ENCODE assay signal across 11 mouse cellular contexts in genomic region chr14:106607041-106607440, GRCm38 (mm10).
DNase-seq lines count a peak whose midpoint lies in the region; ATAC-seq and TF ChIP-seq lines count a peak whose summit lies in the region.
"Had no signal": no experiment of that assay in that cellular context is flagged by ENCODE, and none has a peak within 500 bp of the region (broad histone marks: within the 10 kb centered on the region; RNA-seq: fewer than 3 reads in every experiment).

No protein-coding gene starts in this region.

- intact Hi-C loops in gastrocnemius, postnatal 36 days (cut with DNase I): no loop called here

- no peak overlapping the region for H3K4me2 ChIP-seq in intestine, postnatal 0 days (replicated peaks; ENCODE audit: low read depth)

- no peaks in the 10 kb centered on the region for H3K36me3 ChIP-seq in ES-E14 (ENCODE audit: control insufficient read depth, insufficient read depth, low read length, poor library complexity, severe bottlenecking)
- H3K36me3 ChIP-seq in intestine, postnatal 0 days (ENCODE audit: control insufficient read depth, insufficient read depth): no peaks in the 10 kb centered on the region

- WGBS in intestine, postnatal 0 days: 8% methylated on average over 3 of the region's 3 CpGs

- no peak for ATAC-seq in intestine, postnatal 0 days

- TF ChIP-seq CTCF in intestine, postnatal 0 days (IDR thresholded peaks at IDR 0.05; ENCODE audit: low read depth): peak; percentile 74

- H3K4me3 ChIP-seq in ES-E14 (ENCODE audit: insufficient read depth in 1 of 2, low read depth in 1 of 2, low read length in 2 of 2, poor library complexity in 1 of 2, severe bottlenecking in 1 of 2): no peak overlapping the region
- no peak overlapping the region for H3K4me3 ChIP-seq in intestine, postnatal 0 days (ENCODE audit: low read depth, low read length)
- H3K4me3 ChIP-seq: myocyte had no signal

- DNase-seq in layer of hippocampus, adult 9-10 months (ENCODE audit: low spot score): peak; percentile 55
- no peak for DNase-seq in layer of hippocampus, adult 9-11 months
- DNase-seq in ES-E14 (ENCODE audit: low read depth, low spot score) (peak; percentile 19), adipocyte (ENCODE audit: low spot score) (peak; percentile 33)
- DNase-seq in gastrocnemius, postnatal 36 days: no peak
- no peak for DNase-seq in spleen, adult 18-20 months
- no peak for DNase-seq in kidney, adult 8-10 months
- DNase-seq: kidney, postnatal 14 days; thymus, postnatal 25 days had no signal

- no peaks in the 10 kb centered on the region for H3K4me1 ChIP-seq in ES-E14 (ENCODE audit: control insufficient read depth in 2 of 2, insufficient read depth in 2 of 2, low read length in 2 of 2, poor library complexity in 1 of 2)
- no peaks in the 10 kb centered on the region for H3K4me1 ChIP-seq in intestine, postnatal 0 days (replicated peaks; ENCODE audit: control insufficient read depth, insufficient read depth, low read length)

- no peaks in the 10 kb centered on the region for H3K27me3 ChIP-seq in intestine, postnatal 0 days (replicated peaks; ENCODE audit: control insufficient read depth, insufficient read depth, low read length)

- in situ Hi-C loops in ES-E14 (cut with MboI; ENCODE audit: low sequenced_read_pairs in 2 of 2, unreplicated experiment in 2 of 2): no loop called here

- H3K9me3 ChIP-seq in ES-E14 (ENCODE audit: control insufficient read depth, insufficient read depth, low read depth, low read length): no peaks in the 10 kb centered on the region
- no peaks in the 10 kb centered on the region for H3K9me3 ChIP-seq in intestine, postnatal 0 days (ENCODE audit: control insufficient read depth)

- H3K9ac ChIP-seq in ES-E14 (ENCODE audit: insufficient read depth, low read depth, low read length, poor library complexity, severe bottlenecking): no peak overlapping the region
- H3K9ac ChIP-seq in intestine, postnatal 0 days (ENCODE audit: low read depth, low read length): no peak overlapping the region

- no peak overlapping the region for H3K27ac ChIP-seq in ES-E14 (ENCODE audit: insufficient read depth, low read depth, low read length, poor library complexity, severe bottlenecking)
- H3K27ac ChIP-seq in intestine, postnatal 0 days (ENCODE audit: low read depth, low read length): no peak overlapping the region

TF ChIP-seq in ES-E14, 5 proteins besides CTCF, POLR2A, EP300 and RAD21:
- TF ChIP-seq CHD2 (IDR thresholded peaks at IDR 0.05; ENCODE audit: low read depth, low read length): no peak
- TF ChIP-seq ZC3H11A (IDR thresholded peaks at IDR 0.05; ENCODE audit: borderline replicate concordance, low read depth, low read length): no peak

Comparison
In these comparisons a context has a peak if more than half of its experiments do, and no peak if none do; other contexts are left out.
1. DNase-seq: peak in layer of hippocampus, adult 9-10 months (single experiment), ES-E14 (single experiment) and adipocyte (single experiment); none in layer of hippocampus, adult 9-11 months (single experiment), gastrocnemius, postnatal 36 days (0 of 2), spleen, adult 18-20 months (0 of 2) and kidney, adult 8-10 months (0 of 2).